Mouse (Mus musculus) small intestine, adult 2 months (tissue): ENCODE results near the gene Pan2. TPM values are rescaled to one million over a fixed set of nuclear protein-coding genes. Genes with fewer than 3 reads are reported as not detected.
"Not testable (repeated sequence)": the region's sequence is repeated elsewhere in the genome, so short reads cannot be mapped to it uniquely, and the experiment has no call there.

Source experiments
- H3K27ac ChIP-seq: fragments of 200-500 bp; 2 replicates; pipeline ENCODE4 v1.5.1; 2012; ENCODE audit warnings: low read depth, low read length, control low read depth, inconsistent platforms; ENCODE audit not compliant: insufficient read depth
- H3K27me3 ChIP-seq: fragments of 200-500 bp; 2 replicates; pipeline ENCODE4 v1.6.1; 2012; ENCODE audit warnings: mild to moderate bottlenecking, moderate library complexity, low read length, inconsistent platforms; ENCODE audit not compliant: control insufficient read depth, insufficient read depth
- H3K36me3 ChIP-seq: fragments of 200-500 bp; 2 replicates; pipeline ENCODE4 v1.6.1; 2012; ENCODE audit warnings: mild to moderate bottlenecking, low read length, control low read depth, inconsistent platforms; ENCODE audit not compliant: control insufficient read depth, insufficient read depth
- H3K4me1 ChIP-seq: fragments of 200-500 bp; 2 replicates; pipeline ENCODE4 v1.6.1; 2012; ENCODE audit warnings: low read length, inconsistent platforms, mixed read lengths; ENCODE audit not compliant: control insufficient read depth, insufficient read depth, insufficient read length
- H3K4me3 ChIP-seq: fragments of 200-500 bp; 2 replicates; pipeline ENCODE4 v1.5.1; 2012; ENCODE audit warnings: low read depth, mild to moderate bottlenecking, control low read depth, inconsistent platforms, low read length, moderate library complexity
- CTCF ChIP-seq: fragments of 200-500 bp; IDR thresholded peaks from 2 replicates; pipeline ENCODE4 v1.5.1; 2012; ENCODE audit warnings: low read depth, mild to moderate bottlenecking, control low read depth, inconsistent platforms, low read length, moderate library complexity, mixed read lengths; ENCODE audit not compliant: insufficient replicate concordance, insufficient read length; ENCODE audit errors: extremely low read depth
- POLR2A ChIP-seq: fragments of 200-500 bp; IDR thresholded peaks from 2 replicates; pipeline ENCODE4 v1.6.1; 2012; ENCODE audit warnings: low read depth, mild to moderate bottlenecking, control low read depth, inconsistent platforms, low read length, moderate library complexity
- WGBS: fragments of 180-500 bp; shearing (Covaris S2); methylation state at CpG from one replicate; pipeline ENCODE4 v1.1.7; 2018; 5-methylcytosine and 5-hydroxymethylcytosine counted together
- polyA plus RNA-seq: library from polyadenylated mRNA; depleted of rRNA; stranded (reverse); fragments of >200 nt; gene quantifications from 2 replicates; pipeline ENCODE4 v1.2.3, GENCODE M21; 2012

The Pan2 gene
- polyA plus RNA-seq, 1 experiment: 17.7 TPM

GRCm38 (mm10) chr10:128322141-128323108, 19.3 kb downstream of the Pan2 start, which contains the start of gene Cnpy2:
Cnpy2 (plus strand) TSS chr10:128322459.
- TF ChIP-seq POLR2A (peak; percentile 35), CTCF (no peak)
- Histone ChIP-seq H3K4me3 (peak within 1 kb of the TSS; percentile 88), H3K27me3 (no peaks in the 10 kb centered on the region), H3K36me3 (peaks cover 48% of the 10 kb centered on the region), H3K4me1 (peaks cover 6% of the 10 kb centered on the region; the same call in 1 of the 2 replicates), H3K27ac (peak within 1 kb of the TSS; percentile 80)
- under 1% methylated on average over 40 of the region's 40 CpGs for WGBS

GRCm38 (mm10) chr10:128323516-128323915, 20.4 kb downstream of the Pan2 start:
- Histone ChIP-seq H3K4me3 (peak overlapping the region; percentile 88), H3K36me3 (peaks cover 42% of the 10 kb centered on the region), H3K27ac (peak overlapping the region; percentile 80), H3K27me3 (no peaks in the 10 kb centered on the region), H3K4me1 (peaks cover 6% of the 10 kb centered on the region; the same call in 1 of the 2 replicates)
- 35% methylated on average over 8 of the region's 8 CpGs for WGBS
- no peak for TF ChIP-seq POLR2A
- TF ChIP-seq CTCF: no peak

GRCm38 (mm10) chr10:128326825-128327224, 23.7 kb downstream of the Pan2 start:
- Histone ChIP-seq H3K27ac (no peak overlapping the region), H3K36me3 (peaks cover 26% of the 10 kb centered on the region), H3K4me1 (peaks cover 6% of the 10 kb centered on the region; the same call in 1 of the 2 replicates), H3K4me3 (no peak overlapping the region), H3K27me3 (no peaks in the 10 kb centered on the region)
- 90% methylated on average over 8 of the region's 8 CpGs for WGBS
- no peak for TF ChIP-seq CTCF
- no peak for TF ChIP-seq POLR2A

- no peaks in the 10 kb centered on the region for H3K27me3 ChIP-seq
- no peak overlapping the region for H3K27ac ChIP-seq
- peaks cover 6% of the 10 kb centered on the region; the same call in 1 of the 2 replicates for H3K4me1 ChIP-seq
- peaks cover 26% of the 10 kb centered on the region for H3K36me3 ChIP-seq
- 83% methylated on average over 10 of the region's 10 CpGs for WGBS
- TF ChIP-seq POLR2A (no peak), CTCF (no peak)
- no peak overlapping the region for H3K4me3 ChIP-seq
Measured at GRCm38 (mm10) chr10:128327610-128328009, 24.5 kb downstream of the Pan2 start.

- H3K36me3 ChIP-seq, H3K4me3 ChIP-seq, H3K27me3 ChIP-seq, H3K27ac ChIP-seq, H3K4me1 ChIP-seq: not testable (repeated sequence)
- WGBS: 65% methylated on average over 6 of the region's 6 CpGs
Measured at GRCm38 (mm10) chr10:128332358-128333249, 29.5 kb downstream of the Pan2 start.

GRCm38 (mm10) chr10:128335582-128335981, 32.4 kb downstream of the Pan2 start:
- H3K4me3 ChIP-seq: no peak overlapping the region
- H3K4me1 ChIP-seq: peaks cover 2% of the 10 kb centered on the region
- H3K27me3 ChIP-seq: no peaks in the 10 kb centered on the region
- H3K27ac ChIP-seq: peak overlapping the region; percentile 86
- WGBS: 0% methylated on average over 4 of the region's 4 CpGs
- TF ChIP-seq CTCF (no peak), POLR2A (no peak)
- peaks cover 7% of the 10 kb centered on the region for H3K36me3 ChIP-seq

GRCm38 (mm10) chr10:128336195-128336594, 33.1 kb downstream of the Pan2 start:
- Histone ChIP-seq H3K27me3 (no peaks in the 10 kb centered on the region), H3K4me3 (no peak overlapping the region), H3K36me3 (peaks cover 8% of the 10 kb centered on the region), H3K4me1 (peaks cover 2% of the 10 kb centered on the region), H3K27ac (peak overlapping the region; percentile 86)
- no peak for TF ChIP-seq CTCF
- TF ChIP-seq POLR2A: no peak
- 58% methylated on average over 3 of the region's 3 CpGs for WGBS
